Mouse (Mus musculus) CD4-positive helper T cell, adult 2 months (primary cell): ENCODE measurements at regions not wholly inside any gene's neighbourhood (a gene's known extent, or its start where the extent isn't known, plus 50 kb on each side); places are given as distances from the start of the nearest gene placed in this dataset.

ENCODE experiments used
- DNase-seq: peaks from one replicate; pipeline ENCODE4 v3.0.0-alpha.2; 2012; ENCODE audit warnings: low read depth, missing footprints, low spot score

DNA sequence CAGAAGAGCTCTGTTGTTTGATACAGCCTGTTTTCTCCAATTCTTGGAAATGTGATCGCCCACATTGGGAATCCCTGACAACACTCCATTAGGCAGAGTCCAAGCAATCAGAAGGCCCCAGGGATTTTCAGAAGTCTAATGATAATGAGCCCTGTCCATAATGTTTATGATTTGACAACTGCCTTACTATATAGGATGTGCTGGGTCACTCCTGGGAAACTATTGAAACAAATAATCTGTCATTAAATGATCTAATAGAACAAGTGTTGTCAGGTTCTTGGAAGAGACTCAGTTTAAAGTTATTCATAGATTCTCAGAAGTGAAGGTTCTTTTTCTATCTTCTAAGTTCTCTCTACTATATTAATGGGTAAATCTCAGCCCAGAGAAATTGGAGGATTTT is 395.9 kb downstream of the Tns1 start:
- DNase-seq, result no peak

DNA sequence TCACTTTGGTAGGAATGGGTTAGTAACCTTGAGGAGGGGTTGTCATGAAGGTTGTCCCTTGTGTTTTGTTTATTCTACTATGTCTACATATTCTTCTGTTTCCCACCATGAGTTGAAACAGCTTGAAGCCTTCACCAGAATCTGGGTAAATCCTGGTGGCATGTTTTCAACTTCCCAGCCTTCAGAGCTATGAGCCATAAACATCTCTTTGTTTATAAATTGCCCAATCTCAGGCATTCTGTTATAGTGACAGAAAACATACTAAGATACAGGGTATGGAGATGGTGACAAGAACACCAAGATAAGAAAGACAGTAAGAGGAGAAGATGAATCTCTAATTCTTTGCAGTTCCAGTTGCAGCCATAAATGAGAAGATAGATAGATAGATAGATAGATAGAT is 396.5 kb downstream of the Tns1 start:
- no peak for DNase-seq

DNA sequence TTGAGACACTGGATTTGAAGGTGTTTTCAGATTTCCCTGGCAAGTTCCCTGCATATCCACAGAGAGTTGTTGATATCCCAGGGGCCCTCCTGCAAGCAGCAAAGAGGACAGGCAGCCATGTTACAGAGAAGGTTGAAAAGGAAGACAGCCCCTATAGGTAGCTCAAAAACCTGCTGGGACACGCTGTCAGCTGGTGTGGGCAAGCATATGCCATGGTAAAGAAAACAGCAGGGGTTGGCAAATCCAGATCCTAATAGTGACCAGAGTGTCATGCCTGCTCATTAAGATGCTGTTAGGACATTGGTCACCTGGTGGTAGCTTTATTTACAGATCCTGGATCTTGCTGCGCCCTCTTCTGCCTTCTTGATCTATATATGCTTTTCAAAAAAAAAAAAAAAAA is 397.6 kb downstream of the Tns1 start:
- DNase-seq, result no peak

DNA sequence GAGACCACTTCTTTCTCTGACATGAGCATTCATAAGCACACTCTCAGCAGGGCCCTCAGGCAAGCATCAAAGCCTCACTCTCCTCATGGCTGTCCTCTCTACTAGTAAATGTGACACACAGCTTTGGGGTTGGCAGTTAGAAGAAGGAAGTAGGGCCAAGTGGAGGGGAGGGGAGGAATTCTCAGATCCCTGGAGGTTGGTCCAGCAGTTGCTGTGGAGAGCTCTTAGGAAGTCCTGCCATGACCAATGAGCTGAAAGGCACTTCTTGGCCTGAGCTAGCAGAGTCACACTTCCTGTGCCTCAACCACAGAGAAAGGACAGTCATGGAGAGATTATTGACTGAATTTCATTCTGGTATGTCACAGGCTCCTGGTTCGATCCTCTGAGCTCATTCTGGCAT is 398.8 kb downstream of the Tns1 start:
- no peak for DNase-seq

DNA sequence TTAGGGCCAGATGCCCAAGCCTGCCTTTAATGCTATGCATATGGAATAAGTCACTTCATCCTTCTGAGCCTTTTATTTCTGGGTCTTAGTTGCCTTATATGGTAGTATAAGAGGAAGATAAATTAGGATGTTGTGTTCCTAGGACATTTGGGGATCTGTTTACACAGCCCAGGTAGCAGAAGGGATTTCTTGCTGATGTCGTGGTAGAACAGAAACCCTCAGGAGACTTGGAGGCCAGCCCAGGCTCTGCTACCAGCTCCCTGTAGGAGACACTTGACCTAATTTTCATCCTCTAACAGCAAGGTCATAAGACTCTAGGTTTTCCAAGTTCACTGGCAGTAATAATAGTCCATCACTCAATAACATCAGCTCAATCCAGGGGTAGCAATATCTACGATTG is 399.7 kb downstream of the Tns1 start:
- DNase-seq, result no peak

DNA sequence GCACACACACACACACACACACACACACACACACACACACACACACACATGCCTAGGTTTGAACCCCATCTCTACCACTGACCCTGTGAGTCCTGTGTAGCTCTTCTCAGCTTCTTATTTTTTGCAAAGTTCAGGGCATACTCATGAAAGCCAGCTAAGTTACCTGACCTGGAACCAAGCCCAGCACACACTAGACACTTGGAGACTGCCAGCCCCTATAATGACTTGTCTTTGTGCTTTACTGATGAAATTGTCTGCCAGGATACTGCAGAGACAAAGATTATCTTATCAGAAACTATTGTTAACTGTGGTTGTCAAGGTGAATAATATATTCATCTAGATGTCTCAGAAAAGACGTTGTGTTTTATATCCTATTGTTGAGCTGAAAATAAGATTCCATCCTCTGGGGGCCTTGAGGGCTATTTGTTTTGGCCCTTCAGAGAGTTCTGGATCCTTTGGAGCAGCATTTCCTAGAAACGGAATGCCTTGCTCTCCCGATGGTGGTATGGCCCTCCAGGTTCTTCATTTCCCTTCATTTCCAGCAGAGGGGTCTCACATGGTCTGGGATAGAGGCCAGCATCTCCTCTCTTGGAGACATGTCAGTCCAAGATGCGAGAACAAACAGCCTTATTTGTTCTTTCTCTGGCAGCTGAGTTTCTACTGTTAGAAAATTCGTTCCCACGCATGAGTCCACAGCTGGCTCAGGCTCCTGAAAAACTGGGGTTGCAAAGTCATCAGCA is 402.6 kb downstream of the Tns1 start:
- no peak for DNase-seq

DNA sequence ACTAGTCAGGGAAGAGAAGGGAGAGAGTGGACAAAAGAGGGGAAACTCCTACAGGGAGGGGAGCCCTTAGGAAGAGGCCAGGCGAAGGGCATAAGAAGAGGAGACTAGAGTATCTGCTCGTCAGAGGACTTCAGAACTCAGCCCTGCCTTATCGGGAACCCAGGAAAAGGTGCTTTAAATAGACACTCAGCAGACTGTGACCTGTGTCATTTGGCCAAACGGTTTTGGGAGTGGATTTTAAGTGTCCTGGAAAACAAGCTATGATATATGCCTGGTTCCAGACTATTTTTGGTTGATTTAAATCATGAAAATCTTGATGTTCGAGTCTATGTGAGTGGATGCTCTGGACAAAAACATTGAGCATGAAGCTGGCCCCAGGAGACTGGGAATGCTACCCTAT is 405.8 kb downstream of the Tns1 start:
- DNase-seq, result no peak

DNA sequence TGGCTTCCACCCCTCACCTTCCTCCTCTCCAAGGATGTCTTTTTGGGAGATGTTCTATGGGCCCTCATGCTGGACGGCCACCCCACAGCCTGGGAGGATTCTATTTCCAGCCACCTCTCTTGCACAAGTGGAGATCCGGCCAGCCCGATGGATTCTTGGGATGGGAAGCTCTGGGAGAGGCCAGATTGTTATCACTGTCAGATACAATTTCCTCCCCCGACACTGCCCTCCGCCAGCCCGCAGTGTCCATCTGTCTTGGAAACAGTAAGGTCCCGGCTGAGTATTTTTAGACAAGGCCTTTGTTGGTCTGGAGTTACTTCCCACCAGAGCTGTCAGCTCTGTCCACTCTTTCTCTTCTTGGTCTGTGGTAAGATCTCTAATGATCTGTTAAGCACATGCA is 406.8 kb downstream of the Tns1 start:
- DNase-seq, result no peak

DNA sequence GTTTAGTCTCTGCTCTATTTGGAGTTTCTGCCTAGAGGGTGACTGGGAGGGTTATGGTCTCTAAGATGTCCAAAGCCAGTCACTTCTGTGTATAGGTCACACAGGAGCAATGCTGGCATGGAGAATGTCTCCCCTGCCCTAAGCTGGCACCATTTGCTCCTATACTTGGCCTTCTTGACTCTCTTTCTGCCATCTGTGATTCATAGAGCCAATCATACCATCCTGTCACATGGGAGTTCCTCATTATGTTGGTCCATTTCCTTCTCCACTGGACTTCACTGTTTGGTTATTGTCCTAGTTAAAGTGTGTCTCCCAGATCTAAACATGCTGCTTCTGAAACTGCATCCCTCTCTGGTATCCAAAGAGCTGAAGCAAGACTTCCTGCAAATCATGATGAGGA is 407.3 kb downstream of the Tns1 start:
- DNase-seq, result no peak

DNA sequence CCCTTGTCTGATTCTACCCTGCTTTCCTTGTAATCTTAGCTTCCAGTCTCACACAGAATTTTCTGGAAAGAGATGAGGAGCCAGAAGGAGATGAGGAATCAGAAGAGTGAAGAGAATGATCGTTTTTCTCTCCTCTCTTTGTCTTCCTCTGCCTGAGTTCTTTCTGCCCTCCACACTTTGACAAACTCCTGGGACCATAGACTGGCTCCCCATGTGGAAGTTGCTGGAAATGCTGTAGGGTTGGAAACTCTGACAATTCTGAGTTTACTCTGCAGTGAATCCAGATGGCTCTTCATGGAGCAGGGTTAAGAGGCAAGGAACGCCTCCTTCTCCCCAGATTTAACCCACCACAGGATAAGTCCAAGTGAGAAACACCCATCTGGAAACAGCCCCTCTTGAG is 408.7 kb downstream of the Tns1 start:
- no peak for DNase-seq

DNA sequence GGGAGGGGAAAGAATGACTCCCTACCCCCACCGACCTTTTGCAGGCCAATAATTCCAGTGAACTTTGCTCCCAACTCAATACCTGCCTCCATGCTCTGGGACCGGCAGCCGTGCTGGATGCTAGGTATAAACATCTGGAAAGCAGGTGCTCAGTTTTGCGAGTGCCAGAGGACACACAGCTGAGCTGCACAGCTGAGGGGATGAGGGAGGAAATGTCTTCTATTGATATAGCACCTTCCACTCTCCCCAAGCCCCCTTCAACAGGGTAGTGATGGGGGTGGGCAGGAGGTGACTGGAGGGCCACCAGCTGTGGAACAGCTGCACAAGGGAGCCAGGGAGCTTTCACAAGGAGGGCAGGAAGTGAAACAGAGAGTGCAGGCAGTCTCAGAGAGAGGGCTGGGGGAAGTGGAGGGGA is 421.8 kb downstream of the Tns1 start:
- no peak for DNase-seq

DNA sequence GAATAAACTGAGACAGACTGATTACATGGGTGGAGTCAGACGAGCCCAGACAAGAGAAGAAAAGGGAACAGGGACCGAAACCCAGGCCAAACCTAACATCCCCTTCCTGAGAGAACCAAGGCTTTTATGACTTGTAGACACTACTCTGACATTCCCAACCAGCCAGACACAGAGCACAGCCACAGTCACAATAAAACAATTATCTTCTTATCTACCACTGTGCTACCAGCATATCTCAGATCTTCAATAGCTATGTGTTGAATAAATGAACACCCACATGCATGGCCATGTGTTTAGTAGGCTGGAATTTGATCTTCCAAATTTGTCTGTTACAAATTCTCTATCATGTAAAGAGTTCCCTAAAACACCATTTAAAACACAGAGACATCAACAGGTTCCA is 430.7 kb downstream of the Tns1 start:
- no peak for DNase-seq

DNA sequence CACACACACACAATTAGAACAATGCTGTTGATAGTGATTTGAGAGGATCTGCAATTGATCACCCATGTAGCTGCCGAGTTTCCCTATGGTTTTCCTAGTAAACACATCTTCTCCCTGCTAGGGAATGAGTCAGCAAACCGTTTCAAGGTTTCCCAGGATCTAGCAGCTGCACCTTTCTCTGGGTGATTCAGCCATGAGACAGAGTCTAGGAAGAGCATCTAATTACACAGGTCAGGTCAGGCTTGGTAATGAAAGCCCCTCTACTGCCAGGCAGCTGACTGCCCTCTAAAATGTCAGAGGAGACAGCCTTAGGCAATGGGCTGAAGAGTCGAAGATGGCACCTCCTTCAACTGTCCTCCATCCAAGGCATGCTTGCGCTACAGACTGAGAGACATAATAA is 438.5 kb downstream of the Tns1 start:
- no peak for DNase-seq

DNA sequence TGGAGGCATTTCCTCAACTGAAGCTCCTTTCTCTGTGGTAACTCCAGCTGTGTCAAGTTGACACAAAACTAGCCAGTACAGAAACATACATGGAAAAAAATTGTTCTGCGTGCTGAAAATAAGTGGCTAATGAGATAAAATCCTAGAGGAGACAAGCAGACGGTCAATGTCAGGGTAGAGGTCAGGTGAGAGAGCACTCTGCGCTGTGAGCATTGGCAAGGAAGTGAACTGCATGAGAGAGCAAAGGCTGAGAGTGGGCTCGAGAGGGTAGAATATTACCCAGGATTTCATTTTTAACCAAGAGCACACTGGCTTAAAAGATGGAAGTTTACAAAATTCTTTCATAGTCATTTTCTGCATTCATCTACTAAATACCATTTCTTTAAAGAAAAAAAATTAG is 439.2 kb downstream of the Tns1 start:
- DNase-seq, result no peak

DNA sequence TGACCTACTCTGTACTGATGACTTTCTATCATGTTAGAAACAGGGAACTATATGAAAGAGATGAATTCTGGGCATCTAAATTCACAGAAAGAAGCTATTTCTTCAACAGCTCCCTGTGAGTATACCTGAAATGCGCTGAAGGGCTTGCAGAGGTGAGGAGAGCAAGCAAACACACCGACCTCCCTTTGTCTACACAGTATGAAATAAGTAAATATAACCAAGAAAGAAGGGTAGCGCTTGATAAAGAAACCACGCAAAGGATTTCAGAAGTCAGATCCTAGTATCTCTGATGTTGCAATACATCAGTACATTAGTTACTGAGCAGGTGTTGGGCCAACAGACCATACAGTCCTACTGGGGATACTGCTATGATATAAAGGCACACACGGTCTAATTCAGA is 440.1 kb downstream of the Tns1 start:
- DNase-seq, result no peak

DNA sequence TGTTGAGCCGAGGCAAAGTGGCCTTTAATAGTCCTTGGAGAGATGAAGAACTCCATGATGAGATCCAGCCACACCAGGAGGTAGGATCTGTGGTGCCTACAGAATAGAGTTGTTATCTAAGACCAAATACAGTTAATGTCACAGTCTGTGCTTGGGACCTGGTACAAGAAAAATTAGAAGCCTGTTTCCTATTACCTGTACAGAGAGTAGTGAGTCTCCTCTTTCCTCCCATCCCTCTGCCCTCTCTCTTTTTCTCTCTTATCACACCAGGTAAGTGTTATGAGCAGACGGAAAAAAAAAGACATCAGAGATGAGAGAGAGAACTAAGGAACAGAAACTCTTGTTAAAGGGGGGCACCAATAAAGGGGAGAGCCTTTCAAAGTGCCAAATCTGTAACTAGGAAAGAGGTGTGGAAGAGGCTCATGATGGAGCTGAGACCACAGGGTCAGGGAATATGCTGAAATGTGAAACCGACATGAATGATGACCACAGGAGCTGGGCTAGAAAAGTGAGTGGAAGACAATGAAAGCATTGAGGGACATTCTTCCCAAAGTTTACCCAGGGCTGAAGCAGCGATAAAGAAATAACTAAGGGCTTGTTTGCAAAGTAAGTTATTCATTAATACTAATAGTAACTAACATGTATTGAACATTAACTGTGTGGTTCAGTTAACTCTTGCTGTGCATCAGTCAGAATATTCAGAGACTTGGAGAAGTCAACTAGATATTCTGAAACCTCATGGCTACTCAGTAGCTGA is 440.9 kb downstream of the Tns1 start:
- no peak for DNase-seq

DNA sequence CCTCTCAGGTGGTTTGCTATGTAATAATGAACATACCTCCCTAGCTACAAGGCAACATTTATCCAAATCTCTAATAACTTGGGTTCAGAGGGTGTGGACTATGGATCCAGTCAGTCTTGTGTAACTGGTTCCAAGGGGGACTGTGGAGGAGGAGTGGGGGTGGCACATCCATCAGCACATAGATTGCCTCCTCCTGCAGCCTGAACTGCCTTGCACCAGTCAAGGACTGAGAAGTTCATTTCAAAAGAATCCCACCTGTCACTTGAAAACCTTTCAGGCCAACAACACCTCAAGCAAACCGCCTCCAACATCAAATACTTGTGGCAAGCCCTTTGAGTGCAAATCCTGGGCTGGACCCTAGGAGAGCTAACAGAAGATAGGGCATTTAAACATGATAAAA is 442.6 kb downstream of the Tns1 start:
- DNase-seq, result no peak

DNA sequence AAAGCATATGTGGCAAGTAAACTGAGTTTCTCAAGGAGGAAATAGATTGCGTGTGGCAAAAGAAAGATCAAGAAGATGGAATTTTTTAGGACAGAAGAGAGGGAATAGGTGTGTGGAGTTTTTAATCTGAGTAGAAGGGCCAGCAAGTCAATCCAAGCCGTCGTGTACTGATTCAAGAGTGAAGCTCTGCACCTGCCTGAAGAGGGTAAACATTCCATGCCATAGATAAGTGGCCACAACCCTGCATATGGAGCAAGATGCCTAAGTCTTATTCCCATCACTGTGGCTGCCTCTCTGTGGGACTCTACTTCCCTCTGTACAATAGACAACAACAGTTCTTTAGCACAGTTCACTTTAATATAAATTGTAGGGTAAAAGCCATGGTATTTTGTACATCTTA is 443.4 kb downstream of the Tns1 start:
- DNase-seq, result no peak

DNA sequence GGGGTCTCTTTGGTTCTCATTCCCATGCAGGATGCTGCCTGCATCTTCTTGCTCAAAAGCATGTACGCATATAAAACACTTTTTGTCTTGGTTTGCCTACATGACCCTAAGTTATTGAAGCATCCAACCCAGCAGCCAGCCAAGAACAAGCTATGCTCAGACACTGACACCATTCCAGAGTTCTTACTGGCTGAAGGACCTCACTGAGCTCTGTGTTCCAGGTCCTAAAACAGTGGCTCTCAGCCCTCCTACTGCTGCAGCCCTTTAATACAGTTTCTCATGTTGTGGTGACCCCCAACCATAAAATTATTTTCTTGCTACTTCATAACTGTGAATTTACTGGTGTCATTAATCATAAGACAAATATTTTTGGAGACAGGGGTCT is 450.4 kb downstream of the Tns1 start:
- DNase-seq, result no peak

DNA sequence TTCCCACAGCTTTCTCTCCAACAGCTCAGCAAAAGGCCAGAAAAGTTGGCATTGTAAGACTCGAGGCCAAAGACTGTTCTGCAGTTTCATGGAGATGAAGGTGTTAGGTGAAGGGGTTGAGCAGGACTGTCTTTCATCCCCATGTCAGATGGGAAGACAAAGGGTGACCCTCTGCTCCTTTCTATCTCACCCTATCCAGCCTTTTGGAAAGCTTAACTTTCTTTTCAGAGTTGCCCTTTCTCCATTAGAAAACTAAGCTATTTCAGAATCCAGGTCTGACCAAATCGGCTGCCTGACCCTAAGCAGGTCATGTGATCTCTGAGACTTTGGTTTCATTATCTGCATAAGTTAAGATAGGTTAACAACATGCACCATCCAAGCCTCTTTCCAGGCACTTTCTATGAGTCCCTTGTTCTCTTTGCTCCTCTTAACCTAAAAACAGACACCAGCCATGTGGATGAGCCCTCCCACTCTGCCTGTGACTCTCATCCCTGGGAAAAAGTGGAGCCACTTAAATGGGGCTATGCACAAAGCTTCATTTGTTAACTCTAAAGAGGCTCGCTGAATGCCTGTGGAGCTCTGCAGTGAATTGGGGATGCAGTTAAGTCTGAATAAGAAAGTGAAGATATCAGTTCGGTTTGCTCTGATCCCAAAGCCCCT is 450.9 kb downstream of the Tns1 start:
- DNase-seq, result no peak

DNA sequence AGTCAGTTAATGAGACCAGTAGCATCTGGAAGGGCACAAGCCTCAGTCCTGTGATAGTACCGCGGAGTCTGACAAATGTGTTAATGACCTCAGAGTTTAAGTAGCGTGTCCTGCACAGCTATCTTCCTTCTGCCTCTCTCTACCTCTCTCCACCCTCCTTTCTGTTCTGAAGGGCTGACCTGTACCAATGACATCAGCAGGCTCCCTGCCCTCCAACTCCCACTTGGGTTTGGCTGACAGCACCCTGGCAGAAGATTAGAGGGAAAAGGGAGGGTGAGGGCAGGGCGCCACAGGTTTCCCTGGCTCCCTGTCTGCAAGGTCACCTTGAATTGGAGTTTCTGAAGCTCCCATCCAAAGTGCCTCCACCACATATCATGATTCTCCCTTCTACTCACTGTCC is 452.0 kb downstream of the Tns1 start:
- no peak for DNase-seq

DNA sequence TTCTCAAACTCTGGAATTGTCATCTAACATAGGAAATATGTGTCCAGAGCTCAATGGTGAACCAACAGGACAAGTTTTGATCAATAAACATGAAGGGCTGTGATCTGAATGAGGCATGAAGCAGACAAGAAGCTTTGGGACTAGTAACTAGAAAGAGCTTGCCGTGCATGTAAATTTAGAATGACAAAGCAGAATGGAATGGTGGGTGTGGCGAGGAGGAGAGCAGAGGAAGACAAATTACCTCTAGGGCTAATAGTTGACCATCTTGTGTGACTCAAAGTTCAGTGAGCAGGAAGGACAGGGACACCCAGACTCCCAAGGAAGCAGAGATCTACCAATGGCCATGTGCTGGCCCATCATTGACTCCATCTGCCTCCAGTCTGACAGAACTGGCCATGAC is 455.6 kb downstream of the Tns1 start:
- no peak for DNase-seq

DNA sequence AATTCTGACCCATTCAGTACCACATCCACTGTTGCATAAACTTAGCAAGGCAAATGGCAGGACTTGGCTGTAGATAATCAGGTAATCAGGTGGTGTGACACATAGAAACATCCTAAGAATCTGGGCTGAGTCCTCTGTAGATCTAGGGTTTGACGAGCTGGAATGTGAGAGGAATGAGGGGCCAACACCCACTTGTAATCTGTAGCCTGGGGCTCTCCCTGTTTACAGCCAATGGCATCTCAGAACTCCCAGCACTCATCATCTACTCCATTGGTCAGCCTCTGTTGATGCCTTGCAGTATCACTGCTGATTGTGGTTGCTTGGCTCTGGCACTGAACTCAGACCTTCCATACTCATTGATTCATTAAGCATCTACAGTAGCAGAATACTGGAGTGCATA is 460.7 kb downstream of the Tns1 start:
- no peak for DNase-seq
